25 mouse cellular contexts compared by ENCODE assay signal in genomic region chr8:70214411-70214810, GRCm38 (mm10). TPM values are rescaled to one million over a fixed set of nuclear protein-coding genes. Genes with fewer than 3 reads are reported as not detected.
DNase-seq lines count a peak whose midpoint lies in the region; ATAC-seq and TF ChIP-seq lines count a peak whose summit lies in the region.
"Had no signal": no experiment of that assay in that cellular context is flagged by ENCODE, and none has a peak within 500 bp of the region (broad histone marks: within the 10 kb centered on the region; RNA-seq: fewer than 3 reads in every experiment).

No protein-coding gene starts in this region.

- TF ChIP-seq CTCF in kidney, adult 2 months (conservative IDR thresholded peaks at IDR 0.05; ENCODE audit: insufficient read depth, insufficient read length, low read depth, low read length), result no peak

- TF ChIP-seq POLR2A in kidney, adult 2 months (IDR thresholded peaks at IDR 0.05; ENCODE audit: low read depth, low read length), result no peak
- no peak for TF ChIP-seq POLR2A in myocyte (IDR thresholded peaks at IDR 0.05; ENCODE audit: insufficient read length, low read depth)

- H3K36me3 ChIP-seq in kidney, adult 2 months (ENCODE audit: control insufficient read depth, insufficient read depth, low read length), result no peaks in the 10 kb centered on the region
- no peaks in the 10 kb centered on the region for H3K36me3 ChIP-seq in myocyte (ENCODE audit: control insufficient read depth, insufficient read depth)
- H3K36me3 ChIP-seq in intestine, embryonic 15.5 days, result no peaks in the 10 kb centered on the region
- H3K36me3 ChIP-seq: embryonic facial prominence, embryonic 12.5 days; embryonic facial prominence, embryonic 15.5 days; forebrain, embryonic 12.5 days; heart, embryonic 10.5 days; heart, embryonic 13.5 days; hindbrain, embryonic 12.5 days; hindbrain, embryonic 15.5 days had no signal

- H3K4me3 ChIP-seq in kidney, adult 2 months (ENCODE audit: insufficient read depth, low read depth, low read length), result no peak overlapping the region
- no peak overlapping the region for H3K4me3 ChIP-seq in myocyte
- no peak overlapping the region for H3K4me3 ChIP-seq in intestine, embryonic 15.5 days (replicated peaks)
- H3K4me3 ChIP-seq: embryonic facial prominence, embryonic 12.5 days; embryonic facial prominence, embryonic 15.5 days; forebrain, embryonic 12.5 days; heart, embryonic 10.5 days; heart, embryonic 13.5 days; hindbrain, embryonic 12.5 days; hindbrain, embryonic 15.5 days had no signal

- no peaks in the 10 kb centered on the region for H3K9me3 ChIP-seq in intestine, embryonic 15.5 days
- H3K9me3 ChIP-seq: embryonic facial prominence, embryonic 12.5 days; embryonic facial prominence, embryonic 15.5 days; forebrain, embryonic 12.5 days; heart, embryonic 10.5 days; heart, embryonic 13.5 days; hindbrain, embryonic 12.5 days; hindbrain, embryonic 15.5 days had no signal

- no peak for ATAC-seq in intestine, embryonic 15.5 days
- ATAC-seq in erythroid progenitor cell, adult 5-6 weeks (replicated peaks; ENCODE audit: low FRiP score, poor library complexity, severe bottlenecking), result no peak
- ATAC-seq: CD4-positive, CD25-positive, alpha-beta regulatory T cell, adult 4 months; forebrain, embryonic 16.5 days; intestine, embryonic 16.5 days had no signal

- peaks cover 40% of the 10 kb centered on the region; the same call in 1 of the 2 replicates for H3K4me1 ChIP-seq in kidney, adult 2 months (ENCODE audit: control insufficient read depth, insufficient read depth, low read length)
- H3K4me1 ChIP-seq in intestine, embryonic 15.5 days (replicated peaks), result peaks cover 11% of the 10 kb centered on the region

- 67% methylated on average over 3 of the region's 3 CpGs for WGBS in kidney, adult 2 months
- WGBS in intestine, embryonic 15.5 days, result 68% methylated on average over 3 of the region's 3 CpGs

- H3K9ac ChIP-seq in intestine, embryonic 15.5 days, result no peak overlapping the region
- H3K9ac ChIP-seq: embryonic facial prominence, embryonic 12.5 days; embryonic facial prominence, embryonic 15.5 days; forebrain, embryonic 12.5 days; heart, embryonic 13.5 days; hindbrain, embryonic 12.5 days; hindbrain, embryonic 15.5 days had no signal

- no peak overlapping the region for H3ac ChIP-seq in myocyte (ENCODE audit: control insufficient read depth, insufficient read length)

- no peaks in the 10 kb centered on the region for H3K27me3 ChIP-seq in kidney, adult 2 months (replicated peaks; ENCODE audit: control insufficient read depth, insufficient read depth, low read length)
- H3K27me3 ChIP-seq in myocyte (ENCODE audit: control insufficient read depth, insufficient read depth, insufficient read length), result no peaks in the 10 kb centered on the region
- H3K27me3 ChIP-seq in intestine, embryonic 15.5 days (replicated peaks), result no peaks in the 10 kb centered on the region
- H3K27me3 ChIP-seq: embryonic facial prominence, embryonic 12.5 days; embryonic facial prominence, embryonic 15.5 days; heart, embryonic 13.5 days had no signal

- H3K27ac ChIP-seq in kidney, adult 2 months (ENCODE audit: insufficient read depth, low read depth, low read length), result 0 out of 2 replicates have a peak overlapping the region, but pooled peaks have one; percentile 21
- no peak overlapping the region for H3K27ac ChIP-seq in intestine, embryonic 15.5 days
- H3K27ac ChIP-seq: embryonic facial prominence, embryonic 12.5 days; embryonic facial prominence, embryonic 15.5 days; forebrain, embryonic 12.5 days; heart, embryonic 10.5 days; heart, embryonic 13.5 days; hindbrain, embryonic 12.5 days; hindbrain, embryonic 15.5 days had no signal

- no peaks in the 10 kb centered on the region for H3K79me2 ChIP-seq in myocyte (ENCODE audit: control insufficient read depth, insufficient read depth)

- H3K4me2 ChIP-seq in myocyte (ENCODE audit: low read depth), result peak overlapping the region; percentile 21
- no peak overlapping the region for H3K4me2 ChIP-seq in intestine, embryonic 15.5 days (replicated peaks)
- H3K4me2 ChIP-seq: embryonic facial prominence, embryonic 12.5 days; embryonic facial prominence, embryonic 15.5 days; forebrain, embryonic 12.5 days; heart, embryonic 13.5 days; hindbrain, embryonic 12.5 days; hindbrain, embryonic 15.5 days had no signal

- peak; percentile 59 for DNase-seq in cerebellum, adult 9-10 months
- DNase-seq in cerebellum, adult 11-12 months, result no peak
- no peak for DNase-seq in kidney, adult 2 months
- DNase-seq in kidney, postnatal 4 days, result no peak
- DNase-seq in NIH3T3 (ENCODE audit: low read depth), result peak; percentile 79
- DNase-seq: adrenal gland, adult 8-10 months; adrenal gland, postnatal 25 days; cerebellum, adult 9-11 months; cerebellum, postnatal 25 days; gastrocnemius, postnatal 14 days; heart, adult 18-20 months; kidney, adult 18-20 months had no signal

TF ChIP-seq in myocyte, 11 proteins besides CTCF, POLR2A, EP300 and RAD21:
- TF ChIP-seq MYOG (IDR thresholded peaks at IDR 0.05; ENCODE audit: control insufficient read depth in 1 of 3, insufficient read depth in 1 of 3, insufficient read length in 2 of 3, low read depth in 2 of 3) (no peak), E2F4 (IDR thresholded peaks at IDR 0.05; ENCODE audit: insufficient read depth) (no peak), REST (IDR thresholded peaks at IDR 0.05; ENCODE audit: insufficient read depth, insufficient read length) (no peak), POLR2AphosphoS2 (IDR thresholded peaks at IDR 0.05; ENCODE audit: insufficient read length, low read depth) (no peak)

RNA-seq across cellular contexts. Expression of gene Slc25a42, which starts 2.3 kb away (rescaled TPM):
- polyA plus RNA-seq in kidney, adult 2 months (2012; rRNA removed), result 129 and 132 TPM in 2 replicates
- 2.6 TPM for polyA plus RNA-seq in myocyte (2012; fragmentation: generic; extraction: Trizol)
- 5.8 and 6.0 TPM in 2 replicates for polyA plus RNA-seq in intestine, embryonic 15.5 days (2015; fragmentation: Nextera tagmentation; extraction: Ambion mirVana)
- total RNA-seq in erythroid progenitor cell, adult 5-6 weeks (2015; ENCODE audit: low replicate concordance), result 30.6 and 35.3 TPM in 2 replicates
- total RNA-seq in erythroid progenitor cell, adult 5-6 weeks (2017; ENCODE audit: low replicate concordance), result 16.2 and 24.4 TPM in 2 replicates

RNA-seq across cellular contexts. Expression of gene Sugp2, which starts 19.6 kb away (rescaled TPM):
- polyA plus RNA-seq in kidney, adult 2 months (2012; rRNA removed), result 18.9 and 20.2 TPM in 2 replicates
- 15.4 TPM for polyA plus RNA-seq in myocyte (2012; fragmentation: generic; extraction: Trizol)
- 20.6 and 23.0 TPM in 2 replicates for polyA plus RNA-seq in intestine, embryonic 15.5 days (2015; fragmentation: Nextera tagmentation; extraction: Ambion mirVana)
- 36.8 and 49.0 TPM in 2 replicates for total RNA-seq in erythroid progenitor cell, adult 5-6 weeks (2015; ENCODE audit: low replicate concordance)
- 51.5 and 60.7 TPM in 2 replicates for total RNA-seq in erythroid progenitor cell, adult 5-6 weeks (2017; ENCODE audit: low replicate concordance)

RNA-seq across cellular contexts. Expression of gene Armc6, which starts 19.9 kb away (rescaled TPM):
- polyA plus RNA-seq in kidney, adult 2 months (2012; rRNA removed), result 14.2 and 14.4 TPM in 2 replicates
- polyA plus RNA-seq in myocyte (2012; fragmentation: generic; extraction: Trizol), result 35.4 TPM
- 25.4 and 26.4 TPM in 2 replicates for polyA plus RNA-seq in intestine, embryonic 15.5 days (2015; fragmentation: Nextera tagmentation; extraction: Ambion mirVana)
- 15.1 and 26.4 TPM in 2 replicates for total RNA-seq in erythroid progenitor cell, adult 5-6 weeks (2015; ENCODE audit: low replicate concordance)
- total RNA-seq in erythroid progenitor cell, adult 5-6 weeks (2017; ENCODE audit: low replicate concordance), result 5.1 TPM in 1 of 2 replicates, not detected in the other

RNA-seq across cellular contexts. Expression of gene Tmem161a, which starts 42.3 kb away (rescaled TPM):
- polyA plus RNA-seq in kidney, adult 2 months (2012; rRNA removed), result 85.2 and 115 TPM in 2 replicates
- polyA plus RNA-seq in myocyte (2012; fragmentation: generic; extraction: Trizol), result 132 TPM
- 55.7 and 64.3 TPM in 2 replicates for polyA plus RNA-seq in intestine, embryonic 15.5 days (2015; fragmentation: Nextera tagmentation; extraction: Ambion mirVana)
- 2.9 and 14.1 TPM in 2 replicates for total RNA-seq in erythroid progenitor cell, adult 5-6 weeks (2015; ENCODE audit: low replicate concordance)
- total RNA-seq in erythroid progenitor cell, adult 5-6 weeks (2017; ENCODE audit: low replicate concordance), result 4.9 and 6.5 TPM in 2 replicates

Comparison
In these comparisons a context has a peak if more than half of its experiments do, and no peak if none do; other contexts are left out.
1. DNase-seq: peak in cerebellum, adult 9-10 months (single experiment) and NIH3T3 (single experiment); none in cerebellum, adult 11-12 months (single experiment), kidney, adult 2 months (single experiment) and kidney, postnatal 4 days (0 of 2).
2. RNA of gene Slc25a42, which starts 2.3 kb away (polyA plus RNA-seq): 129 to 132 TPM in kidney, adult 2 months; 5.8 to 6.0 TPM in intestine, embryonic 15.5 days and 2.6 TPM in myocyte (single experiment); every median in the first group is over 10 times any median in the second.